Mouse (Mus musculus): ENCODE measurements around the gene Pygo1.

The Pygo1 gene

DNA sequence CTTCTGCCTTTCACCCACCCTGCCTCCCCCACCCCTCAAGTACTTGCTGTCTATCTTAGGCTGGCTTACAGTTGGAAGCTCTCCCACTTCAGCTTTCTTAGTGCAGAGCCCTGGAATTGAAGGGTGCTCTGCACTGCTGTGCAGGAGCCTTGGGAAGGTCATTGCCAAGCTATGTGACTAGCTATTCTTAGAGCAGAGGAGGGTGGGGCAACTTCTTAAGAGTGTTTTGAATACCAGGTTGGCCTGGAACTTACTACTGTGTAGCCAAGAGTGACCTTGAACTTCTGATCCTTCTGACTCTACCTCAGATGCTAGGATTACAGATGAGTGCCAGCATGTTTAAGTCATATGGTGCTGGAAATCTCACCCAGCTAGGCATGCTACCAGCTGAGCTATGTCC lies 70.7 kb downstream of the Pygo1 start:
- DNase-seq (ENCODE audit: low spot score) = no peak

DNA sequence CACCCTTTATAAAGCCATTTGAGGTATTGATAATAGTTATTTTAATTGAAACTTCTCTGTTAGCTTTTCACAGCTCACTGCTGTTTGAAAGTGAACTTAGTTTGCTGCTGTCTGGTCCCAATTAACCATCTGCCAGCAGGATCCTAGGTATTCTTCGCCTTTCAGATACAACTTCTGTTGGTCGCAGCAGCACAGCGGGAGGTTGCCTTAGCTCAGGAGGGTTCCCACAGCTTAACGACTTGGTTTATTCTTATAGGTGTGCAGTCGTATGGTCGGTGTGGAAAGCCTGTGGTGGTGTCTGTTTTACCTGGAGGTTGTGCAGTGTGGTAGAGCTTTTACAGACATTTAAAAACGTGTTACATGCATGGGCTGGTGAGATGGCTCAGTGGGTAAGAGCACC lies 71.4 kb downstream of the Pygo1 start:
- DNase-seq (ENCODE audit: low spot score) = no peak

DNA sequence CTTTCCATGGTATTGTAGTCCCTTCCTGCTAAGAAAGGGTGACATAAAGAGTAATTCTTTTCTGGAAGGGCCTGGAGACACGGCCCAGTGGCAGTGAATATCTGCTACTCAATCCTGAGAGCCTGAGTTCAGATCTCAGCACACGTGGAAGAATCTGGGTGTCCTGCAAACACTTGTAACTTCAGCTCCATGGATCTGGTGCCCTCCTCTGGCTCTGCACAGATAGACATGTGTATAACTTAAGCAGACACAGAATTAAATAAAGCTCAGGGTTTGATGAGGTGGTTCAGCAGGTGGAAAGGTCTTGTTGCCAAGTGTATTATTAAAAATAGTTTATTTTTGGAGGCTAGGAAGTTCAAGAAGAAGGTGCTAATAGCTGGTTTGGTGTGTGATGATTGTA lies 75.0 kb downstream of the Pygo1 start:
- DNase-seq (ENCODE audit: low spot score) = no peak

DNA sequence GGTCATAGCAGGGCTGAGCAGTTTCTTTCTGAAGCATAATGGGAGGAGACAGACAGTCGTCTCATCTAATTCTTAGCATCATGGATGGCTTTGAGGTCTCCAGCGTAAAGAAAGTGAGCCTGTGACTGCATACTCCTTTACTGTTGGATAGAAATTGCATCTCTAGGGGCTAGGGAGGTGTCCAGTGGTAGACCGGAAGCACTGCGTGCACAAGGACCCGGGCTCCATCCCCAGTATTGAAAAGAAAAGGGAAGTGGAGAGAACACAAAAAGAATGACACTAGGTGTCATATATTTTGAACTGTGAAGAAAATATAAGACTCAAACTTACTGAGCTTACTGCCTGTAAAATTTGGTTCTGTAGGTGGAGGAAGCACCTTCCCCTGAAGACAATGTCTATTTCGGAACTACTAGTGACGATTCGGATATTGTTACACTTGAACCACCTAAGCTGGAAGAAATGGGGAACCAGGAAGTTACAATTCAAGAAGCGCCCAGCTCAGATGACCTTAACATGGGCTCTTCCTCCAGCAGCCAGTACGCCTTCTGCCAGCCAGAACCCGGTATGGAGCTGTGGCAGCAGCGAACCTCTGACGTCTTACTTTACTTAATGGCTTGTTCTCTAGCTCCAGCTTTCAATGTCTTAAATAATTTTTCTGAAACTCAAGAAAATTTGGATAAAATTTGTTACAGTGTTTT lies 76.0 kb downstream of the Pygo1 start:
- no peak for DNase-seq (ENCODE audit: low spot score)

All from ovary, adult 18-20 months (tissue).